Mouse (Mus musculus) spleen, postnatal 0 days (tissue): ENCODE data around the gene Mtg2. TPM values are rescaled to one million over a fixed set of nuclear protein-coding genes. Genes with fewer than 3 reads are reported as not detected.

Source experiments
- polyA plus RNA-seq: library from polyadenylated mRNA; unstranded; fragments of >200 nt; fragmentation: Nextera tagmentation; extraction: Ambion mirVana; gene quantifications from 2 replicates; pipeline ENCODE4 v1.2.1, GENCODE M21; 2015

Mtg2 gene
- polyA plus RNA-seq, result 10.8 and 13.2 TPM in 2 replicates

DNA sequence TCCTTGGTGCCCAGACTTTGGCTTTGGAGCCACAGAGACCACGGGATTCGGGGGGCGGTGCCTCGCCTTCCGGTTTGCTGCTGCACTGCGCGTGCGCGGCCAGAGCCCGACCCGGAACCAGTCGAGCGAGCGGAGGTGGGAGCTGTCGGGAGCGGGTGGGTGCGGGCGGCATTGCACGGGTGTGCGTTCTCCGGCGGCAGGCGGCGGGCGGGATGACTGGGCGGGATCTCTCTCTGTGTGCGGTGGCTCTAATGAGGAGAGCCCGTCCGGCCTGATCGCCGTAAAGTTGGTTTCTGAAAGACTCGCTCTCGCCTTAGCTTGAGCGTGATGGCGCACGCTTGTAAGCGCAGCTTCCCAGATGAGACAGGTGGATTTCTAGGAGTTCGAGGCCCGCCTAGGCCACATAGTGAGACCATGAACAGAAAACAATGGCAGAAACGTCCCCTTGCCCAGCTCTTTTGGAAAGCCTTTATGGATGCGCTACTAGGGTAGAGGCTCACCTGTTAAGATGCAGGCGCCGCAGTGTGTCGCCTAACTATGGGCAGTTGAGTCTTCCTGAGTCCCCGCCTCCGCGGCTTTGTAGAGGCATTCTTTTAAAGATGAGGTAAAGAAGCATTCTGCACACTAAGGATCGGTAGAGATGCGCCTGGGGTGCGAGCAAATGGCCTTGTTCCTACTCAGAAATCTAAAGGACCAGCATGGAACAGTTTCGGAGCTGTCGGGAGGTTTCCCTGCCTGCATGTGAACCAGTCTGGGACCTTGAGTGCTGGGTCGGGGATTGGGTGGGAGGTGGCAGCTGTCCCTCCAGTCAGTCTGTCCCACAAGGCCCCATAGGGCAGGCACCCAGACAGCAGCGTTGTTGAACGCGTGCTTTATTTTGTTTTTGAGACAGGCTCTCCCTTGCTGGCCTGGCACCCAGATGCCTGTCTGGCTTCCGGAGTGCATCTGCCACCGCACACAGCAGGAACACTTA is at the start of gene Mtg2:
Mtg2 (plus strand) TSS at position 108 of the 973 bp plus-strand sequence.

DNA sequence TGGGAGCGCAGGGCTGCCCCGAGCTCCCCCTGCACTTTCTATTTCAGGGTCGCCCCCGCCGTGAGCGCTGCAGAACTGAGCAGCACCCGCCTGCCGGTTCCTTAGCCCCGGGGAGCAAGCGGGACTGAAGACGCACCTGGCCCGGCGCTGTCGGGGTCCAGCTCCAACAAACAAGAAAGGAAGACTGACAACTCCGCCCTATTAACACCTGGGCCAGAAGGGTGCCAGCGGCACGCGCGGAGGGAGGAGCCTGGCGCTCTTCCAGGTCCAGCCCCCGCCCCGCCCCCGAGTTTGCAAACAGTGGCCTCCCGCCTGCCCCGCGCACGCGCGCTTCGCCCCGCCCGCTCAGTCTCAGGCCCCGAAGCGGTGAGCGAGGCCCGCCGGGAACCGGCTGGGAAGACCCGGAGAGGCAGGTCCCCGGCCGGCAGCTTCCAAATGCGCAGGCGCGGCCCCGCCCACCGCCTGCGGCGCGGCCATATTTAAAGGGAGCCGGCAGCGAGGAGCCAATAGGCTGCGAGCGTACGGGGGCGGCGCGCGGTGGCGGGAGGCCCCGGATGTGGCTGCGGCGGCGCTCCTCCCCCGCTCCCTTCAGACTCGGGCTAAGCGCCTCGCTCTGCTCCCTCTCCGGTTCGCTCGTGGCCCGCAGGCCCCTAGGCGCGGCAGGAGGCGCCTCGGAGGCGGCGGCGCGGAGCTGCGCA is 45.8 kb upstream of the Mtg2 start, which contains the start of gene Lsm14b:
Lsm14b (plus strand) TSS at position 587 of the 698 bp plus-strand sequence.

DNA sequence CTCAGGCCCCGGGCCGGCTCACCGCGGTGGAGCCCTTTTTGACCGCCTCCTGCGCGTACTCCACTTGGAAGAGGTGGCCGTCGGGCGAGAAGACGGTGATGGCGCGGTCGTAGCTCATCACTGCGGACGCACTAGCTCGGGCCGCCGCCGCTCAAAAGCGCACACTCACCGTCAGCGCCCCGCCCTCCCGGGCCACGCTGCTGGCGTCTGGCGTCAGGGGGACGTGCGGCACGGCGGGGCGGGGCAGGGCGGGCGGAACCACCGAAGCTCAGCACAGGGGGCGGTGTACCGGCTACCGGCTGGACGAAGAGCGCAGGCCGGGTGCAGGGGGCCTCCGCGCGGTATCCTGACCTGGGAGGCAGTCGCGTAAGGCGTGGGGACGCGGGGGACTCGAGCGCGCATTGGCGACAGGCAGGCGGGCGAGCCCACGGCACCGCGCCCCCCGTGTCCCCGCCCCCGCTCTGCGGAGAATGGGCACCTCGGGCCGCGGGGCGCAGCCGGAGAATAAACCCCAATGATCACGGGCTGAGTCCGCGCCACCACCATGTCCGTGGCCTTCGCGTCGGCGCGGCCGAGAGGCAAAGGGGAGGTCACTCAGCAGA is 28.0 kb upstream of the Mtg2 start, which contains the start of the genes Psma7 and Ss18l1:
Psma7 (minus strand) TSS at position 178 of the 602 bp plus-strand sequence.
Ss18l1 (plus strand) TSS at position 254 of the 602 bp plus-strand sequence.

DNA sequence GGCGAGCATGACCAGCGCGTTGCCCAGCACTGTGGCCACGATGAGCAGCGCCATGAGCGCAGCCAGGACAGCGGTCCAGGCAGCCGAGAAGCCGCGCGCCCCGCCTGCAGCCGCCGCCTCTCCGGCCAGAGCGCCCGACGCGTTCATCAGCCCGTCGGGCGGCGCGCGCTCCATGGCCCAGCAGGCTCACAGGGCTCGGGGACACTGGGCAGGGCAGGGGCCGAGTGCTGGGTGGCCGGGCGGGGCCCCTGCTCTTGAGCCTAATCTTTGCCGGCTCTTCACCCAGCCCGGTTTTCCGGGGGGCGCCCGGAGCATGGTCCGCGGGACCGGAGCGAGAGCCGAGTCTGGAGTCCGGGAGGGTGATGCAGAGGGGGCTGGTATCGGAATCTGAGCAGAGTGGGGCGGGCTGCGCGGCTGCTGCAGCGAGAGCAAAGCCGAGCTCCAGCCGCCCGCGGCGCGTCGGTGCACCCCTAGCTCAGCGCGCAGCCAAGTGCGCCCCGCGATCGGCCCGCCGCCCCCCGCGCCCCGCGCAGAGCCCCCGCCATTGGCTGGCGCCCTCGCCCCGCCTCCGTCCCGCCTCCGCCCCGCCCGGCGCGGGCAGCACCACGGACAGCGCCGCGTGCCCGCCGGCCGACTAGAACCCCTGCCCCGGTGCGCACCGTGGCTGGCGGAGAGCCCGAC is 33.7 kb downstream of the Mtg2 start, which contains the start of gene Hrh3:
Hrh3 (minus strand) TSS at position 511 of the 681 bp plus-strand sequence.

DNA sequence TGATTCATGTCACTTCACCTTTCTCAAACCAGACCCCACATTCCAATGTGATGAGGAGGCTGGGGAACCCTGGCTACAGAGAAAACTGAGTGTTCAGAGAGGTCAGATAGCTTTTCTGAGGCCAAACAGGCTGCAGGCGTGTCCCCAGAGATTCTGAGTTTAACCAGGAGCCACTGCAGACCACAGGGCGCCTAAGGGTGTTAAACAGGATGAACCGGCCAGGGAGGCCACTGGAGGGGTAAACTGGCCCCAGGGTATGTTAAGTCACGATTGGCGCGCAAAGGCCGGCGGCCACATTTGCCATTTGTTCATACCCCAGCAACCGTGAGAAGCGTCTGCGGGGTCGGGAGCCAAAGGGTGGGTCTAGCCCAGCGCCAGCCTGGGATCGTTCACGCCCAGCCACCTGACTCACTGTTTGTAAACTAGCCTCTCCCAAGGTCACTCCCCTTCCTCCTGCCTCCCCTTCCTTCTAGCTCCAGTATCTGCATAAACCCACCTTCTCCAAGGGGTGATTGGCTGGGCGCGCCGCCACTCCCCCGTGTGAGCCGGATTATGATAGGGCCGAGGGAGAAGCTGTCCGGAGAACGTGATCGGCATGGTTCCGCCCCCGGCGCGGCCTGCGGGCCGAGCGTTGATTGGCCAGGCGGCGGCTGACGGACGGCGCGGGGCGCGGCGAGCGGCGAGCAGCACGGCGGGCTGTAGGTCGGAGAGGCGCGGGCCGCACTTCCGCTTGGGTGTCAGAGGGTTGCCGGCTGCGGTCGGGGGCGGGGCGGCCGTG is 48.5 kb downstream of the Mtg2 start, which contains the start of gene Osbpl2:
Osbpl2 (plus strand) TSS at position 646 of the 778 bp plus-strand sequence.

Other genes starting within 250 kb of the Mtg2 start
- gene Taf4, start 93.9 kb upstream of the Mtg2 start, polyA plus RNA-seq, result 3.9 and 4.1 TPM in 2 replicates
- 3.7 and 3.9 TPM in 2 replicates for gene Lsm14b, start 45.6 kb upstream of the Mtg2 start, polyA plus RNA-seq
- 420 and 434 TPM in 2 replicates for gene Psma7, start 28.2 kb upstream of the Mtg2 start, polyA plus RNA-seq
- gene Ss18l1, start 28.1 kb upstream of the Mtg2 start, polyA plus RNA-seq, result 0.67 and 1.1 TPM in 2 replicates
- gene Hrh3, start 33.9 kb downstream of the Mtg2 start, polyA plus RNA-seq, result not detected in 2 replicates
- gene Osbpl2, start 48.7 kb downstream of the Mtg2 start, polyA plus RNA-seq, result 18.1 and 21.8 TPM in 2 replicates
- gene Adrm1, start 100.9 kb downstream of the Mtg2 start, polyA plus RNA-seq, result 113 and 118 TPM in 2 replicates
- gene Lama5, start 155.3 kb downstream of the Mtg2 start, polyA plus RNA-seq, result 4.5 and 6.5 TPM in 2 replicates
- gene Rps21, start 186.8 kb downstream of the Mtg2 start, polyA plus RNA-seq, result 829 and 881 TPM in 2 replicates
- gene Cables2, start 202.9 kb downstream of the Mtg2 start, polyA plus RNA-seq, result 6.9 and 7.4 TPM in 2 replicates
- gene Rbbp8nl, start 219.3 kb downstream of the Mtg2 start, polyA plus RNA-seq, result not detected in 2 replicates